Mouse (Mus musculus) lung, adult 2 months (tissue): ENCODE measurements around the gene Tbx3.

ENCODE experiments used
- CTCF ChIP-seq: fragments of 200-500 bp; IDR thresholded peaks from 2 replicates; pipeline ENCODE4 v1.5.1; 2011; ENCODE audit warnings: mild to moderate bottlenecking, low read length, control low read depth; ENCODE audit not compliant: insufficient read depth
- POLR2A ChIP-seq: fragments of 200-500 bp; IDR thresholded peaks from 2 replicates; pipeline ENCODE4 v1.6.1; 2011; ENCODE audit warnings: low read depth, mild to moderate bottlenecking, control low read depth, low read length, borderline replicate concordance; ENCODE audit errors: extremely low read depth

- TF ChIP-seq CTCF, result no peak
- TF ChIP-seq POLR2A, result no peak
Observed at GRCm38 (mm10) chr5:119678516-119678915, 8.0 kb downstream of the Tbx3 start.
